Mouse (Mus musculus) erythroblast, embryonic 14.5 days (primary cell): ENCODE measurements around the gene Bin2. TPM values are rescaled to one million over a fixed set of nuclear protein-coding genes. Genes with fewer than 3 reads are reported as not detected.

ENCODE experiments used
- H3K27me3 ChIP-seq: 2 replicates; pipeline ENCODE4 v1.6.1; 2012; ENCODE audit warnings: inconsistent platforms; ENCODE audit not compliant: control insufficient read depth
- H3K36me3 ChIP-seq: 2 replicates; pipeline ENCODE4 v1.6.1; 2012; ENCODE audit warnings: mild to moderate bottlenecking, inconsistent platforms; ENCODE audit not compliant: control insufficient read depth
- H3K4me1 ChIP-seq: 2 replicates; pipeline ENCODE4 v1.6.1; 2012; ENCODE audit warnings: inconsistent platforms; ENCODE audit not compliant: control insufficient read depth
- H3K4me3 ChIP-seq: replicated peaks from 2 replicates; pipeline ENCODE3; 2012; ENCODE audit warnings: moderate library complexity, mild to moderate bottlenecking, inconsistent platforms
- H3K9me3 ChIP-seq: 2 replicates; pipeline ENCODE4 v1.6.1; 2012; ENCODE audit warnings: low read length, inconsistent platforms, mixed read lengths; ENCODE audit not compliant: control insufficient read depth
- GATA1 ChIP-seq: IDR thresholded peaks from 2 replicates; pipeline ENCODE4 v1.6.1; 2012; ENCODE audit warnings: low read length, inconsistent platforms, mixed read lengths
- TAL1 ChIP-seq: IDR thresholded peaks from 3 replicates; pipeline ENCODE4 v1.6.1; 2012; ENCODE audit warnings: low read length, inconsistent platforms, mixed read lengths
- polyA plus RNA-seq: library from polyadenylated mRNA; stranded (reverse); fragments of >175 nt; gene quantifications from 2 replicates; pipeline ENCODE4 v1.2.3, GENCODE M21; 2012

Gene Bin2
- 1.6 and 2.2 TPM in 2 replicates for polyA plus RNA-seq

DNA sequence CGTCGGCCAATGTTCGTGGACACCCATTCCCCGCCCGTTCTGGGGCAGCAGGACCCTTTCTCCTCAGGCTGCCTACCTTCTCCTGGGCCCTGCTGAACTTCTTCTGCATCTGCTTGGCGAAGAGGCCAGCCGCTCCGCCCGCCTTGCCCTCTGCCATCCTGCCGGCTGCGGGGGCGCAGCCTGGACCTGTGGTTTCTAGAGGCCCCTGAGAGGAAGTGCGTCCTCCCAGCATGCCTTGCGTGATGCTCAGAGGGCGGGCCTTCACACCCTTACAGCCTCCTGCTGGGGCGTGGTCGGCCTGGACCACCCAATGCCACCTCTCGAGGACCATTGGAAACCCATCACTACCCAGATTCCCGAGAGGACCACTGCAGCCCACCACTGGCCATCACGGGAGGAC lies at the start of gene Bin2:
Gene Bin2 (minus strand): TSS at position 217 of the 400 bp plus-strand sequence.
- no peaks in the 10 kb centered on the region for H3K9me3 ChIP-seq
- H3K27me3 ChIP-seq: peaks cover 22% of the 10 kb centered on the region
- H3K4me1 ChIP-seq: peaks cover 50% of the 10 kb centered on the region
- peak within 1 kb of the TSS; percentile 71 for H3K4me3 ChIP-seq
- no peaks in the 10 kb centered on the region for H3K36me3 ChIP-seq
- no peak for TF ChIP-seq GATA1
- no peak for TF ChIP-seq TAL1

DNA sequence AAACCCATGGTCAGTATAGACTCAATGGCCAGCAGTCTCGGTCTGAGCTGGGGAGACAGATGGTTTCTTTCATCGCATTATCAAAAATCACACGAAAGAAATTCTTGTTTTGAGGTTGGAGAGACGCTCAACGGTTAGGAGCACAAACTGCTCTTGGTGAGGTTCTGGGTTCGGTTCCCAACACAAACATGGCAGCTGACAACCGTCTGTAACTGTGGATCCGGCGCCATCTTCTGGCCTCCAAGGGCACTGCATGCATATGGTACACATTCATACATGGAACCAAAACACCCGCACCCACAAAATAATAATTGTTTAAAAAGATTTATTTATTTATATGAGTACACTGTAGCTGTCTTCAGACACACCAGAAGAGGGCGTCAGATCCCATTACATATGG lies 49.2 kb upstream of the Bin2 start:
- Histone ChIP-seq H3K9me3 (peaks cover 4% of the 10 kb centered on the region), H3K27me3 (peaks cover 8% of the 10 kb centered on the region), H3K4me3 (no peak overlapping the region), H3K4me1 (no peaks in the 10 kb centered on the region; the same call in 1 of the 2 replicates), H3K36me3 (no peaks in the 10 kb centered on the region)
- TF ChIP-seq TAL1: no peak
- TF ChIP-seq GATA1: no peak

DNA sequence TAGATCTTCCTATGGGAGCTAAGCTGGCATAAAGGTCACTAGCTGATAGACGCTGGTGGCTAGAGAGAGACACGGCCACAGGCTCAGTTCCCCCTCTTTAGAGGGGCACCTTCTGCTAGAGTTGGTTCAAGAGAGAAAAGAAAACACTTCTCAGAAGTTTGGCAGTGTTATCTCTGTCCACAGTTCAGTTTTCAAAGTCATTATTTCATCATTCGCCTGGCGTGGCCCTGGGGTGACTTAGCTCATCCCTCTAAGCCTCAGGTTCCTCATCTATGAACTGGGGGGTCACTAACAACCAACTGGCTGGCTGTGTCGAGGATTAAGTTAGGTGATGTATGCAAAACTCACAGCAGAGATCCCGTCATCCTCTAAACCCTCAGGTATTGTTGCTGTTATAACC lies 48.6 kb upstream of the Bin2 start:
- Histone ChIP-seq H3K36me3 (no peaks in the 10 kb centered on the region), H3K9me3 (peaks cover 4% of the 10 kb centered on the region), H3K27me3 (peaks cover 3% of the 10 kb centered on the region), H3K4me3 (no peak overlapping the region), H3K4me1 (no peaks in the 10 kb centered on the region; the same call in 1 of the 2 replicates)
- TF ChIP-seq GATA1: no peak

GRCm38 (mm10) chr15:100715399-100715993 lies 46.1 kb upstream of the Bin2 start:
- peaks cover 4% of the 10 kb centered on the region for H3K9me3 ChIP-seq
- no peaks in the 10 kb centered on the region for H3K27me3 ChIP-seq
- H3K4me1 ChIP-seq: no peaks in the 10 kb centered on the region; the same call in 1 of the 2 replicates
- TF ChIP-seq TAL1: no peak
- no peak overlapping the region for H3K4me3 ChIP-seq
- H3K36me3 ChIP-seq: no peaks in the 10 kb centered on the region

- Histone ChIP-seq H3K4me3 (no peak overlapping the region), H3K4me1 (no peaks in the 10 kb centered on the region; the same call in 1 of the 2 replicates), H3K9me3 (peaks cover 4% of the 10 kb centered on the region), H3K36me3 (no peaks in the 10 kb centered on the region), H3K27me3 (no peaks in the 10 kb centered on the region)
- TF ChIP-seq GATA1 (no peak), TAL1 (no peak)
Measured at GRCm38 (mm10) chr15:100714470-100714869, 45.1 kb upstream of the Bin2 start.

GRCm38 (mm10) chr15:100710838-100711237 lies 41.5 kb upstream of the Bin2 start:
- no peaks in the 10 kb centered on the region for H3K36me3 ChIP-seq
- TF ChIP-seq TAL1: no peak
- TF ChIP-seq GATA1: no peak
- peaks cover 2% of the 10 kb centered on the region; the same call in 1 of the 2 replicates for H3K27me3 ChIP-seq
- no peaks in the 10 kb centered on the region; the same call in 1 of the 2 replicates for H3K9me3 ChIP-seq
- H3K4me3 ChIP-seq: no peak overlapping the region
- H3K4me1 ChIP-seq: peaks cover 4% of the 10 kb centered on the region

- no peak for TF ChIP-seq TAL1
- no peak for TF ChIP-seq GATA1
- Histone ChIP-seq H3K4me1 (peaks cover 5% of the 10 kb centered on the region), H3K4me3 (no peak overlapping the region), H3K9me3 (no peaks in the 10 kb centered on the region; the same call in 1 of the 2 replicates), H3K36me3 (no peaks in the 10 kb centered on the region), H3K27me3 (peaks cover 10% of the 10 kb centered on the region)
Measured at GRCm38 (mm10) chr15:100708433-100709078, 39.2 kb upstream of the Bin2 start.

GRCm38 (mm10) chr15:100706226-100706625 lies 36.9 kb upstream of the Bin2 start:
- Histone ChIP-seq H3K4me1 (peaks cover 18% of the 10 kb centered on the region), H3K36me3 (no peaks in the 10 kb centered on the region), H3K9me3 (no peaks in the 10 kb centered on the region), H3K27me3 (peaks cover 12% of the 10 kb centered on the region), H3K4me3 (no peak overlapping the region)
- TF ChIP-seq GATA1 (no peak), TAL1 (no peak)

DNA sequence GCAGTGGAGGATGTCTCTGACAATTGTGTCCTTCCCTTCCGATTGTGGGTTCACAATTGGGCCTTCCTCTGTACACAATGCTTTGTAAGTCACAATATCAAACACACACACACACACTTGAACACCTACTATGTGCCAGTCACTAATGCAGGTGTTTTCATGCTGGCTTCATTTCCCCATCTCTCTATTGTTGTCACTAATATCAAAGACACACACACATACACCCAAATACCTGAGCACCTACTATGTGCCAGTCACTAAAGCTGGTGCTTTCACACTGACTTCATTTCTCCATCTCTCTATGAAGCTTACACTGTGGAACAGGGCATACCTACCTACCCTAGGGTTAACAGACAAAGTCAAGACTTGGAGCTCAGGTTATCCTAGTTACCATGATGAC lies 36.0 kb upstream of the Bin2 start:
- Histone ChIP-seq H3K36me3 (no peaks in the 10 kb centered on the region), H3K4me1 (peaks cover 26% of the 10 kb centered on the region), H3K9me3 (no peaks in the 10 kb centered on the region), H3K27me3 (peaks cover 12% of the 10 kb centered on the region), H3K4me3 (no peak overlapping the region)
- TF ChIP-seq GATA1: no peak
- no peak for TF ChIP-seq TAL1
